Mouse (Mus musculus) G1E (cell line): ENCODE data around the gene Sec61a2.

ENCODE experiments used
- CTCF ChIP-seq: IDR thresholded peaks from 2 replicates; pipeline ENCODE4 v1.5.1; 2012; ENCODE audit warnings: low read depth, low read length, inconsistent platforms, mixed read lengths
- GATA2 ChIP-seq: IDR thresholded peaks from 2 replicates; pipeline ENCODE4 v1.6.1; 2012; ENCODE audit warnings: low read depth, low read length, inconsistent platforms, borderline replicate concordance

- TF ChIP-seq CTCF, result no peak
- no peak for TF ChIP-seq GATA2
These were observed 43.4 kb downstream of the Sec61a2 start for GRCm38 (mm10) chr2:5851866-5852265.
